Mouse (Mus musculus): ENCODE measurements around the gene Olfr799.
A peak's percentile ranks its signal among the peaks of the same experiment; 100 is the strongest.

The Olfr799 gene

DNA sequence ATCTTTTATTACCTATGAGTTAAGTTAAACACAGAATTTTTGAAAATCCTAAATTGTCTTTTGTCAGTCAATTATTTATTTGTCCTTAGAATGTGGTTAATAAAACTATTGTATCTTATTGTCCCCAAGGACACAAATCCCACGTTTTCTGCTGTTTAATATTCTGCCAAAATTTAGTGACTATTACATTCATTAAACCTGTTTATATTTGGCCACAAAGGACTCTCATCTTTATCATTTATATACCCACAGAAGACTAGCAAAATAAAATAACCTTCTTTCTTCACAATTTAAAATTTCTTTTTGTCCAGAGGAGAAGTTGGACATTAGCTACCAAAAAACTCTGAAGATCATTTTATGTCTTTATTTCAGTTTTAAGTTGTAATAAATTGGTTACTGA, at the start of gene Olfr799:
TSS of gene Olfr799 (plus strand) at position 301 of the 400 bp plus-strand sequence.
- no peak for DNase-seq

DNA sequence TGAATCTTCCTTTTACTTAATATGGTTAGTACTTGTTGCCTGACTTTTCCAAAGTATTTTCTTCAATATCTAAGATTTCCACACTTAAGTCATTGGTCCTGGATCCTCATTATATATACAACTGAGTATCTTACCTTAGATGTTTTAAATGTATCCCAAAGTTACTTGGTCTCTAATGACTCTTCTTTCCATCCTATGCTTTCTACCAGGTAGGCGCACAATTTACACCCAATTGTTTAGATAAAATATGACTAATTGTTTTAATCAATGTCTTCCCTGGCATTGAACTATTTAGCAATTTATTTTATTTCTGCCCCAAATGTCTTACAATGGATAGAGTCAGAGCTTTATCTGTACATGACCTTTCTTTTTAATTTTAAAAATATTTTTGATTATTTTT, 24.8 kb upstream of the Olfr799 start, which contains the start of gene Olfr796:
TSS of gene Olfr796 (minus strand) at position 101 of the 400 bp plus-strand sequence.
- no peak for DNase-seq

DNA sequence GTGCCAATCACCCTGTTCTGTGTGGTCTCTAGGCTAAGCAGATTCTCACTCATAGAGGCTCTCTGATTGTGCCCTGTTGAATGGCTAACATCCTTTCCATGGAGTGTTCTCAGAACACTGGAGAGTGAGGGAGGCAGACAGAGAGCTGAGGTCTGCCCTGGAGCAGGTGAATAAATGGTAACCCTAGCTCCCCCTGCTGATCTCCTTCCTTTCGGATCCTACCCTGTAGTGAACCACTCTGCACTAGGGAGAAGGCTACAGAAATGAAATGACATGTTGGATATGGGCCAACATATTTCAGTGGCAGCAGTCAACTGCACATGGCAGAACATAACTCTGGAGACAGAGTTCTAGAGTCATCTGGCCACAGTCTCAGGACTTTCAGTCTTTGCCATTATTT, 15.6 kb upstream of the Olfr799 start:
- peak; percentile 3 to 11 for DNase-seq

DNA sequence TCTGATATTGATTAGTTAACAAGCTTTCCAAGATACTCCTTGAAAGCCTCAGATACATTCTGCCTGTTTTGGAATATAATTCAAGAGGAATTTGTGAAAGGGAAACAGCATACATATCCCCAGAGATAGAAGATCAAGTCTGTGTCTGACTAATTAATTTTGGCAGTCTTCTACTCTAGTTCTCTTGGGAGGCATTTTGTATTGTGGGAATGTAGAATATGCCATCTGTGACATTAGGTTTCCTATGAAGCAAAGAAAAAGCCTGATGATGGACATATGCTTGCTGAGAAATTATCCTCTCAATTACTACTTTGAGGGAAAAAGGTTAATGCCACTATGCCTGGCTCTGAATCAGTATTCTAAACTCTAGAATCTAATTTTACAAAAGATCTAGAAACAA, 14.0 kb upstream of the Olfr799 start:
- DNase-seq, result no peak

DNA sequence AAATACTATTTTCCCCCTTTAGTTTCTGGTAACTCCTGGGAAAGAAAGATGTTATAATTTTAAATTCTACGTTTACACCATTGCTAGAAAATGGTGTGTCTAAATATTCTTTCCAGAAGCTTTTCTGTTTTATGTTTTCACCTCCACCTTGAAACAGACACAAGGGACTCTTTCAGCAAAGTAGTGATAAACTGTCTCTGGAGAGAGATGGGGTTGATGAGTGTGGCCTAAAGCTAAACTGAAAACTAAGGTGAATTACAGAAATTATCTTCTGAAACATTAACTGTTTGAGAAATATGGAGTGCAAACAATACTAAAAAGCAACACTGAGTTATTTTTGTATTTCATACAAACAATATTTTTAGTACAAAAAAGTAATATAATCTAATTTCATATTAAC, 9.4 kb upstream of the Olfr799 start, which contains the start of gene Olfr798:
TSS of gene Olfr798 (minus strand) at position 101 of the 400 bp plus-strand sequence.
- DNase-seq, result no peak

DNA sequence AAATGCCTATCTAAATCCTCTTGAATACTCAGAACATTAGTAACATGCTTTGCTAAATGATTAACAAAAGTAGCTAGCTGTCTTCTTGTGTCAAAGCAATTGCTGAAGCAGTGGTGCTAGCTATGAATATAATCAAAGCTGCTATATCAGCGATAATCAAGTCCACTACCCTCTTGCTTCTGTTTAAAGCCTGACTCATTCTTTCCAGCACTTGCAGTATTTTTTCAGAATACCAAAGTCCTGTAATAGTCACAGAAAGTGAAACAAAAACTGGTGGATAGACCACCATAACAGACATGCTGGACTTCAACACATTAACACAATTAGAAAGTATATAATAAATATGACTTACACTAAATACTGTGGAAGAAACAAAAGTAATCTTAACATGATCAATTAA, 14.5 kb downstream of the Olfr799 start:
- no peak for DNase-seq

DNA sequence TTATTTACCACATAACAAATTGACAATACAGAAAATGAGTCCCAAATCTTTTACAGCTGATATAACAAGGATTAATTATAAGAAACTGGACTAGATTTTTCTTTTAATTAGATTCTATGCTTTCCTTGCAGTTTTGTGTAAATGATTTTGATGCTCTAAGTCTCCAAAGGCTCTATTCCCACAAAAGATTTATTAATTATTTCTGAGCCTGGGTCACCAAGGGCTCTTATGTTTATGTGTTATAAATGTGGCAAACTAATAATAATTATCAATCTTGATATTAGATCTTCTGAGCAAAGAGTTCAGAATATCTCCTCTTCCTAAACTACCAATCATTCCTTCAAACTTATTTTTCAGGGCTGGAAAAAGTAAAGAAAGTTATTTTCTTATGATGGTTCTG, 20.1 kb downstream of the Olfr799 start, which contains the start of gene Olfr800:
TSS of gene Olfr800 (plus strand) at position 301 of the 400 bp plus-strand sequence.
- no peak for DNase-seq

DNA sequence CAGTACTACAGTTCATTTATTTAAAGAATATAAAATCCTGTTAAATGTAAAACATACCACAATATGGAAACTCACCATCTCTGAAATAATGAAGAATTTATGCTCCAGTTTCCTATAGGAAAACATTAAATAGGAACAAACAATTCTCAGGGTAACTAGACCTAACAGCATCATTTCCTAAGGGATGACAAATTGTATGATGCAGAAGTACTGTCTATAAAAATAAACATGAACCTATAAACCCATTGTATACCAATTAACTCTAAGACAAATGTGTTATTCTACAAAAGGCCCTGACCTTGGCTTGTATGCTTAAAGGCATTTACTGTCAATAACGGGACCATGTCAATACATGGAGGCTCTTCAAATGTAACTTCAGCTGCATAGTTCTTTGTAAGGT, 36.5 kb downstream of the Olfr799 start, which contains the start of gene Olfr801:
TSS of gene Olfr801 (minus strand) at position 101 of the 400 bp plus-strand sequence.
- no peak for DNase-seq

DNA sequence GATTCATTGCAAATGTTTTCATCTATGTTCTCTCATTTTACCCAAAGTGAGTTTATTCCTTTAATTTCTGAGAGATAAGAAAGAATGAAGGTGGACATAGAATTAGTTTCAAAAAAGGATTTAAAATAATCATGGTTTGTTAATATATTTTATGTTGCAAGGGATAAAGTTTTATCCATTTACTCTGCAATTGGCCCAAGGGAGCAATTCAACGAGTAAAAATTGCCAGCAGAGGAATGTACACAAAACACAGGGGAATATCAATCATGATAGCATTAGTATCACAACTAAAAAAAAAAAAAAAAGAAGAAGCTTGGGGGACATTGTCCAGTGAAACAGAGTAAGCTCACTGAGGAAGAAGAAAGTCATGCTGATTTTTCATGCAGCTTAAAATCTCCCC, 50.8 kb downstream of the Olfr799 start, which contains the start of gene Olfr802:
TSS of gene Olfr802 (minus strand) at position 101 of the 400 bp plus-strand sequence.
- no peak for DNase-seq

DNA sequence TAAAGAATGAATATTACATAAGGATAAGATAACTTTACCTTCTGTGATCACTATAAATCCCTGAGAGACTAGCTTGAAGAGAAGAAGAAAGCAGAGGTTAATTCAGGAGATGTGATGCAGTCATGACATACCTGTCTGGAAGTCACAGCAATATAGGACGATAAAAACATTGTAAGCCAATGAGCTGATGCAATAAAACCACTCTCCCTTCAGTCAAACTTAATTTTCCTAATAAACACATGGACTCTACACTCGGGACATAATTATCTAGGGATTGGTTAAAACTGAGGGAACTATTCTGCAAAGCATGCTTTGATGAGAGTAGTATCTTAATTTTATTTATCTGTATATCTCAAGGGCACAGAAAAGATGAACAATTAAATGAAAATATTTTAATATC, 56.9 kb downstream of the Olfr799 start, which contains the start of gene Olfr803:
TSS of gene Olfr803 (minus strand) at position 101 of the 400 bp plus-strand sequence.
- no peak for DNase-seq

All from cerebellum, postnatal 10 days (tissue).